Mouse (Mus musculus) C2C12 (cell line): ENCODE data around the gene Hcrtr2. TPM values are rescaled to one million over a fixed set of nuclear protein-coding genes. Genes with fewer than 3 reads are reported as not detected.

ENCODE experiments used
- H3K27me3 ChIP-seq: one replicate; pipeline ENCODE4 v1.6.1; 2011; ENCODE audit not compliant: control insufficient read depth, insufficient read depth, insufficient read length
- H3K36me3 ChIP-seq: one replicate; pipeline ENCODE4 v1.6.1; 2011; ENCODE audit not compliant: control insufficient read depth, insufficient read depth
- H3K4me3 ChIP-seq: one replicate; pipeline ENCODE4 v1.5.1; 2011; ENCODE audit warnings: mild to moderate bottlenecking, control low read depth; ENCODE audit not compliant: poor library complexity, insufficient read depth, severe bottlenecking
- H3K79me2 ChIP-seq: one replicate; pipeline ENCODE4 v1.6.1; 2011; ENCODE audit not compliant: control insufficient read depth, insufficient read depth
- H3K79me3 ChIP-seq: one replicate; pipeline ENCODE4 v1.6.1; 2011; ENCODE audit warnings: low read depth, control low read depth
- H3ac ChIP-seq: one replicate; pipeline ENCODE3; 2011; ENCODE audit warnings: low read depth; ENCODE audit not compliant: control insufficient read depth, insufficient read length
- CEBPB ChIP-seq: IDR thresholded peaks from one replicate; pipeline ENCODE4 v1.6.1; 2011; ENCODE audit warnings: low read depth, mild to moderate bottlenecking, control low read depth, moderate library complexity
- CTCF ChIP-seq: IDR thresholded peaks from one replicate; pipeline ENCODE4 v1.5.1; 2011; ENCODE audit not compliant: control insufficient read depth, insufficient read depth, insufficient read length
- FOSL1 ChIP-seq: IDR thresholded peaks from one replicate; pipeline ENCODE4 v1.8.0; 2011; ENCODE audit warnings: mild to moderate bottlenecking, low read length; ENCODE audit not compliant: poor library complexity, insufficient read depth, severe bottlenecking
- MAX ChIP-seq: IDR thresholded peaks from one replicate; pipeline ENCODE4 v1.6.1; 2011; ENCODE audit warnings: mild to moderate bottlenecking, control low read depth
- MYOD1 ChIP-seq: IDR thresholded peaks from one replicate; pipeline ENCODE4 v1.6.1; 2011; ENCODE audit warnings: low read depth; ENCODE audit not compliant: control insufficient read depth, insufficient read length
- MYOG ChIP-seq: IDR thresholded peaks from one replicate; pipeline ENCODE4 v1.6.1; 2011; ENCODE audit not compliant: control insufficient read depth, insufficient read length; ENCODE audit errors: extremely low read depth
- USF1 ChIP-seq: IDR thresholded peaks from one replicate; pipeline ENCODE4 v1.6.1; 2011; ENCODE audit warnings: low read depth, mild to moderate bottlenecking, control low read depth, moderate library complexity
- polyA plus RNA-seq: library from polyadenylated mRNA; unstranded; fragments of >200 nt; fragmentation: generic; extraction: Trizol; gene quantifications from one replicate; pipeline ENCODE4 v1.2.1, GENCODE M21; 2012; ENCODE audit warnings: missing spikeins

Gene Hcrtr2
- polyA plus RNA-seq, 1 experiment, result not detected

DNA sequence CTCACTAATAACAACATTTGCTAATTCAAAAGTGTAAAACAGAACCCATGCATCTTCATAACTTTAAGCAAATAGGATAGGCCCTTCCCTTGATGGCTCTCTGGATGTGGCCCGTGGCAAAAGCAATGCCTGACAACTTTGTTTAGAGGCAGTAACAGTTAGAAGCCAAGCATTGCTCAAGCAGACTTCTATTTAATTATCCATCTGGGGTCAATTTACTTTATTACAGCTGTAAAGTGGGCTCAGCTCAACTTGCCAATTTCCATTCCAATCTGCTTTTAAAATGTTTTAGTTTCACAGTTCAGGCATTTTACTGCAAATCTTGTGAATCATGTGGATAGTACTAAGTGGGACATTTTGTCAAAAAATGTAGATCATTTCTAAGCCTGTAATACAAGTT is 81.3 kb downstream of the Hcrtr2 start:
- Histone ChIP-seq H3K36me3 (no peaks in the 10 kb centered on the region), H3ac (no peak overlapping the region), H3K27me3 (no peaks in the 10 kb centered on the region)

DNA sequence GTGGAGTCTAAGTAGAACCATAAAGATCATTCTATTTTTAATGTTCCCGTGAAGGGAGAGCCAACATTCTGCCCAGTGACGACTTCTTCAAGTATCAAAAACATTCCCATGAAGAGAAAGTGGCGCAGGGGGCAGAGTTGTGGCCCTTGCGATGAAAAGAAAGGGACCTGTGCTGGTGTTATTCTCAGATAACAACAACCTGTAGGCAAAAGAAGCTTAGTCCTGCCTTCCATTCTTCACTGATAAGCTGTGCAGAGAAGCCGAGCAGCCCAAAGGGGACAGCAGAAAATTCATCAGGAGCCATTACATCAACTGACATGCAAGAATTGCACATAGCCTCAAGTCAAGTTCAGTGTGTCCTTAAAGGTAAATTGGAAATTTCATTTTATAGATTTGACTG is 85.7 kb downstream of the Hcrtr2 start:
- Histone ChIP-seq H3K79me3 (no peaks in the 10 kb centered on the region), H3K36me3 (no peaks in the 10 kb centered on the region), H3K27me3 (no peaks in the 10 kb centered on the region), H3ac (no peak overlapping the region), H3K79me2 (no peaks in the 10 kb centered on the region), H3K4me3 (no peak overlapping the region)
- TF ChIP-seq FOSL1 (no peak), MYOD1 (no peak), MYOG (no peak), CEBPB (no peak), USF1 (no peak), CTCF (no peak), MAX (no peak)

More for the DNA sequence above, 81.3 kb downstream of the Hcrtr2 start:
- no peak for TF ChIP-seq USF1
- Histone ChIP-seq H3K79me3 (no peaks in the 10 kb centered on the region), H3K4me3 (no peak overlapping the region), H3K79me2 (no peaks in the 10 kb centered on the region)

DNA sequence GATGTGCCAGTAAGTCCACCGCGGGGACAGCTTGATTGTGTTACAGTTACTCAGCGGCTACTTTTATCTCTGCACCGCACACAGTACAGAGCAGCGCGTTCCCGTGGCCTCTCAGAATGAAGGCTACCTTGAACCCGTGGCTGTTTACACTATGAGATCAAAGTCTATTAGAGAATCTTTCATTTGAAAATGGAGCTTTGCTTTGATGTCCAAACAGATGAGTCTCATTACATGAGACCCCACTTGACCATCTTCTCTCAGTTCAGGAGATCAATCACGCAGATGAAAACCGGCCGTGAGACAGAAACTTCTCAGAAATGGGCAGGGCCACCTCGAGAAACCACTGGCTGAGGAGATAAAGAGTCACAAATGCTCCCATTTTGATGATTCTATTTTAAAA is 86.4 kb downstream of the Hcrtr2 start:
- H3K79me2 ChIP-seq, result no peaks in the 10 kb centered on the region
- no peak for TF ChIP-seq MYOG
- TF ChIP-seq USF1, result no peak
- TF ChIP-seq CTCF, result no peak
- TF ChIP-seq CEBPB, result no peak
- TF ChIP-seq FOSL1, result no peak
- TF ChIP-seq MYOD1, result no peak
- TF ChIP-seq MAX, result no peak
- H3K27me3 ChIP-seq, result no peaks in the 10 kb centered on the region
- H3ac ChIP-seq, result no peak overlapping the region
- no peaks in the 10 kb centered on the region for H3K36me3 ChIP-seq
- H3K79me3 ChIP-seq, result no peaks in the 10 kb centered on the region
- no peak overlapping the region for H3K4me3 ChIP-seq

DNA sequence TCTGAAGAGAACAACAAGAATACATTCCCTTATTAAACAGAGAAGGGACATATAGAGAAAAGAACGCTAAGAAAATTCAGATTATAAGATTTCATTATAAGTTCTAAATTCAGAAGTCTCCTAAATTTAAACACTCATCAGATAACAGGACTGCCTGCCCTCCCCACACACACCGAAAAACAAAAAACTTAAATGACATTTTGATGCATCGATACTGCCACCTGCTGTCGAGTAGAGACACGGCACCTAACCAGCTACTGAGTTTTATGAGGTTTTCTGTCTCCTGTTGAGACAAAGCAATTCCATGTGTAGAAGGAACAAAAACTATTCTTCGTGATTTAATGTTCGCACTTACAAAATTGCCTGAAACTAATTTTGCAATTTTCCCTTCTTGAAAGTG is 87.0 kb downstream of the Hcrtr2 start:
- Histone ChIP-seq H3K27me3 (no peaks in the 10 kb centered on the region), H3ac (no peak overlapping the region), H3K79me2 (no peaks in the 10 kb centered on the region), H3K79me3 (no peaks in the 10 kb centered on the region), H3K36me3 (no peaks in the 10 kb centered on the region), H3K4me3 (no peak overlapping the region)
- TF ChIP-seq FOSL1 (no peak), CTCF (peak; percentile 24)

DNA sequence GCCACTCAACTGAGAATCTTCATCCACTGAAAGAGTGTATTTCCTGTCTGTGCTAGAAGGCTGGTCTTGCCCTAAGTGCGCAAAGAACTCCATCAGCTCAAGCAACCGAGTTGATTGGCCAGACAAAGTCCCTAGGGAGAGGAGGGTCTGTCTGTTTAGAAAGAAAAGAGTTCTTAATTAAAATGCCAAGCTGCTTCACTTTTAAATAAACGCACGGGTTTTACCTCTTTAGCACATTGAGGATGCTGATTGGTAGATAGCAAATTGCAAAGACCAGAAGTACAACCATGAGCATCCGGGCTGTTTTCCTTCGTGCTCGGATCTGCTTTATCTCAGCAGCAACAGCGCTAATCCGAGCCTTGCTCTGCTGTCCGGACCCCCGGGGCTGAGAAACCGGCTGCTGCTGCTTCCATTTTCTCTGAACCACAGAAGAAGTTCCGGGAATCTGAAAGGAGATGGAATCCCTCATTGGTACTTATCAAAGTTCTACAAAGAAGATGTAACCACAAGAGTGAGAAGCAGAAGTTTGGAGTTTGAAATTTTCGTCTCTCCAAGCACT is 87.6 kb downstream of the Hcrtr2 start:
- no peaks in the 10 kb centered on the region for H3K79me2 ChIP-seq
- no peak overlapping the region for H3K4me3 ChIP-seq
- no peaks in the 10 kb centered on the region for H3K27me3 ChIP-seq
- no peak overlapping the region for H3ac ChIP-seq
- TF ChIP-seq MYOG, result no peak
- no peak for TF ChIP-seq CEBPB
- no peak for TF ChIP-seq USF1
- TF ChIP-seq CTCF, result no peak
- no peak for TF ChIP-seq MAX
- TF ChIP-seq FOSL1, result no peak
- no peak for TF ChIP-seq MYOD1
- no peaks in the 10 kb centered on the region for H3K79me3 ChIP-seq
- no peaks in the 10 kb centered on the region for H3K36me3 ChIP-seq

DNA sequence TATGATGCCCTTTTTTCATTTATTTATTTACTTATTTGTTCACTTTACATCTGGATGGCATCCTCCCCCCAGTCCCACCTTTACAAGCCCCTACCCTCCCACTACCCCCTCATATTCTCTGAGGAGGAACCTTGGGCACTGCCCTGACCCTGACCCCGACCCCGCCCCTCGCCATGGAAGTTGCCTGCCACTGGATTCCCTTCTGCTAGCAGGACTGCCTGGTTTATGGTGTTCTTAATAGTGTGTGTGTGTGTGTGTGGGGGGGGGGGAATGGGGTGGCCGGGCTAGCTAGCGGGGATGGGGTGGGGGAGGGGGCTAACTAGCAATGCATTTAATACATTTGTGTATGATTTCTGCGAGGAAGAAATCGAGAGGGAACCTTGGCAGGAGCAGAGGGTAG is 88.8 kb downstream of the Hcrtr2 start:
- Histone ChIP-seq H3K4me3 (no peak overlapping the region), H3K27me3 (no peaks in the 10 kb centered on the region), H3K79me2 (no peaks in the 10 kb centered on the region), H3K79me3 (no peaks in the 10 kb centered on the region), H3K36me3 (no peaks in the 10 kb centered on the region), H3ac (no peak overlapping the region)
- no peak for TF ChIP-seq MAX
- TF ChIP-seq FOSL1, result no peak
- no peak for TF ChIP-seq USF1
- TF ChIP-seq MYOG, result no peak
- TF ChIP-seq CTCF, result no peak
- no peak for TF ChIP-seq CEBPB
- no peak for TF ChIP-seq MYOD1
